Mouse (Mus musculus) adrenal gland (tissue): ENCODE measurements around the gene Natd1.

ENCODE experiments used
- intact Hi-C: fragments of 180-260 bp; cut with DNase I; formaldehyde crosslinking; loops from one replicate; pipeline ENCODE4 v1.15.1; 2025
- long read RNA-seq, 2 experiments: library from polyadenylated mRNA; unstranded; transcript quantifications; one replicate each; pipeline ENCODE4 v2.0.0; 2020; ENCODE audit warnings: borderline replicate concordance in 1 of 2; ENCODE audit not compliant: insufficient replicate concordance in 1 of 2

Gene Natd1
- long read RNA-seq, experiment 1, full-length matches to known transcripts: 1 of 7 reads
- long read RNA-seq, experiment 1, partial matches to known transcripts: 0 of 7 reads
- long read RNA-seq, experiment 1, other reads (novel, unspliced or antisense): 6 of 7 reads
- long read RNA-seq, experiment 2, full-length matches to known transcripts: 3 of 4 reads
- long read RNA-seq, experiment 2, partial matches to known transcripts: 0 of 4 reads
- long read RNA-seq, experiment 2, other reads (novel, unspliced or antisense): 1 of 4 reads

- intact Hi-C loops: loop anchor here (5.0 kb wide), 1 partner anchor 178 kb away; no protein-coding TSS in a partner anchor
Measured at GRCm38 (mm10) chr11:60914491-60914890, at the start of gene Natd1. Natd1 (minus strand) TSS chr11:60914750.

DNA sequence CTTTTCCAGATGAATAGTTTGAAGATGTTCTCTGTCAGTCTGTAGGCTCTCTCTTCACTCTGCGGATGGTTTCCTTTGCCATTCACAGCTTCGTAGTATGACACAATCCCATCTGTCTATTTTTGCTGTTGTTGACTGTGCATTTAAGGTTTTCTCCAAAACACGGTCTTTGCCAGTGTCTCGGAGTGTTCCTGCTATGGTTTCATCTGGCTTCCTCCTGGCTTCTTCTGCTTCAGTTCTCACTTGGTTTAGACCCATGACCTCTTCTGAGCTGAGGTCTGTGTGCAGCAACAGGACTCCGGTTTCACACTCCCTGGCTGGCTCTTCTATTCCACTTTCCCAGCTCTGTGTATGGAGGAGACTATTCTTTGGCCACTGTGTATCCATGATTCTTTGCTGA lies 48.2 kb upstream of the Natd1 start:
- intact Hi-C loops: no loop called here

DNA sequence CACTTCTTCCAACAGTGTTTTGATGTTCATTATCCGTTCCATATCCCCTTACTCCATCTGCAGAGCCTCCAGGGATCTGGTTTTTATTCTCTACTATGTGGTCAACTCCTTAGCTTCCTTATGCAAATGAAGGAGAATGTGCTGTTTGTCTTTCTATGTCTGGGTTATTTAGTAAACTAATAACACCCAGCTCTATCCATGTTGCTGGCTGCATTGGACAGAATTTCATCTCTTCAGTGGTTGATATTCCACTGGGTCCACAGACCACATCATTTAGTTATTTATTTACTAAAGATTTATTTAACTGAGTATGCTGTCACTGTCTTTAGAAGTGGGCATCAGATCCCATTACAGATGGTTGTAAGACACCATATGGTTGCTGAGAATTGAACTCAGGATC lies 46.6 kb upstream of the Natd1 start:
- intact Hi-C loops: no loop called here

- intact Hi-C loops: no loop called here
Measured at GRCm38 (mm10) chr11:60958948-60959347, 44.4 kb upstream of the Natd1 start.

DNA sequence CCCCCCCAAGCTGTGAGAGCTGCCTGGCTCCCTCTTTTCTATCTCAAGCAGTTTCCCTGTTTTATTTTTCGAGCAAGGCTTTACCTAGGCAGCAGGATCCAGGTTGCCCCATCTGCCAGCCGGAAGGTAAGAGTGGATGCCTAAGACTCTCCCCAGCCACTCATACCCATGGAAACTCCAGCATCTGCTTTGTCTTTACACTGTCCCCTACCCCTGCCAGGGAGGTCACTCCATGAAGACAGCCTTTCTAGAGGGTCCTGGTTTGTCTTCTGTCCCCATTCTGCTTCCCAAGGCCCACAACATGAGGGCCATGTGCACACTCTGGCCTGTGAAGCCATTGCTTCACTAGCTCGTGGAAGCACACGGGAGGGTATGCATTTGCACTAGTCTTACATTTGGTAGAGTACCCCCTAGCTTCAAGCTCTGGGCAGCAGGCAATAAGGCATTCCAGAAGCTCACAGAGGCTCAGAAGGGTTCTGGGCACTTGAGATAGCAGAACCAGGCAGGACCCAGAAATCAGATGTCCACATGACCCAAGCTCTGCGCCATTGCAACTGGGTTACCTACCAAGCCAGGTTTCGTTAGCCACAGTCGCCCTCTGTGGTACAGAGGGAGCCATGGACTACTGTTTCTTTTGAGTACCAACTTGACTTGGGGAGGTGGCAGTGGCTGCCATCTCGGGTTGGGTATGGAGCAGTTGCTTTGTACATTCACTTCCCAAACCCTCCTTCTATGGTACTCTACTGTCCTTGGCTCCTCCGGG lies 41.3 kb upstream of the Natd1 start:
- intact Hi-C loops: loop anchor here (2.0 kb wide), 1 partner anchor 135 kb away; no protein-coding TSS in a partner anchor

- intact Hi-C loops: loop anchor here (2.0 to 5.0 kb wide), 2 partner anchors 88 to 136 kb away; no protein-coding TSS in a partner anchor
Measured at GRCm38 (mm10) chr11:60954255-60955104, 39.9 kb upstream of the Natd1 start.

DNA sequence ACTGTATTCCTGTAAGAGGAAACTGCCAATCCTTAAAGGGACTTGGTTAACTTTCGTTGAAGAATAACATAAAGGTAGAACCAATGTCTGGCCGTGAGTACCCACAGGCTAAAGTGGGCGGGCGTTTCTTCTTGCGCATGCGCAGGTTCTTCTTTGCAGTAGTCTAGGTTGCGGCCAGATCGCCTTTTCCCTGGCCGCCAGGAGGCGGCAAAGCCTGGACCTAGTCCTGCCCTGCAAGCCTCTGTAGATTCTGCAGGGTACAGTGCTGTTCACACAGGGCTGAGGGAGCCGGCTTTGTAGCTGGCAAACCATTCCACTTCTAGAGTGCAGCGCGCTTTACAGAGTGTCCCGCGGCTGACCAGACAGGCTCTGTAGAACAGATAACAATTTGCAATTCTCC lies 39.3 kb upstream of the Natd1 start:
- intact Hi-C loops: loop anchor here (2.0 to 5.0 kb wide), 2 partner anchors 88 to 137 kb away; no protein-coding TSS in a partner anchor

DNA sequence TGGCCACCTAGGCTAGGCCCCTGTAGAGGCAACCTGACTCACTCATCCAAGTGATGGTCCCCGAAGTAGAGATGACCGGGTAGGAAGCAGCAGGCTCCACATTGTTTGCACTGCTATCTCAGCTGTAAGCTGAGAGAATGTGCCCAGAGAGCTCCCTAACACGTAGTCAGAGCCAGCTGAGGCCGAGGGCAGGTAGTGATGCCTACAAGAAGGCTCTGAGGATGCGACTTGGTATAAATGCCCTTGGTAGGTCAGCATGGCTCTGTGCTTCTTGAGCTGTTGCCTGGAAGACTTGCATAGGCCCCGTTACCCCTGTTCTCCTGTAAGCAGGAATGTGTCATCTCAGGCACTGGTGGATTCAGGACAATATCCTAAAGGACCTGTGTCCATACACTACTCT lies 38.4 kb upstream of the Natd1 start:
- intact Hi-C loops: loop anchor here (5.0 kb wide), 1 partner anchor 89 kb away; no protein-coding TSS in a partner anchor

GRCm38 (mm10) chr11:60952362-60952761 lies 37.8 kb upstream of the Natd1 start:
- intact Hi-C loops: loop anchor here (5.0 kb wide), 1 partner anchor 90 kb away; no protein-coding TSS in a partner anchor

GRCm38 (mm10) chr11:60951896-60952295 lies 37.3 kb upstream of the Natd1 start:
- intact Hi-C loops: loop anchor here (5.0 kb wide), 1 partner anchor 90 kb away; no protein-coding TSS in a partner anchor

GRCm38 (mm10) chr11:60945003-60945402 lies 30.5 kb upstream of the Natd1 start:
- intact Hi-C loops: no loop called here

DNA sequence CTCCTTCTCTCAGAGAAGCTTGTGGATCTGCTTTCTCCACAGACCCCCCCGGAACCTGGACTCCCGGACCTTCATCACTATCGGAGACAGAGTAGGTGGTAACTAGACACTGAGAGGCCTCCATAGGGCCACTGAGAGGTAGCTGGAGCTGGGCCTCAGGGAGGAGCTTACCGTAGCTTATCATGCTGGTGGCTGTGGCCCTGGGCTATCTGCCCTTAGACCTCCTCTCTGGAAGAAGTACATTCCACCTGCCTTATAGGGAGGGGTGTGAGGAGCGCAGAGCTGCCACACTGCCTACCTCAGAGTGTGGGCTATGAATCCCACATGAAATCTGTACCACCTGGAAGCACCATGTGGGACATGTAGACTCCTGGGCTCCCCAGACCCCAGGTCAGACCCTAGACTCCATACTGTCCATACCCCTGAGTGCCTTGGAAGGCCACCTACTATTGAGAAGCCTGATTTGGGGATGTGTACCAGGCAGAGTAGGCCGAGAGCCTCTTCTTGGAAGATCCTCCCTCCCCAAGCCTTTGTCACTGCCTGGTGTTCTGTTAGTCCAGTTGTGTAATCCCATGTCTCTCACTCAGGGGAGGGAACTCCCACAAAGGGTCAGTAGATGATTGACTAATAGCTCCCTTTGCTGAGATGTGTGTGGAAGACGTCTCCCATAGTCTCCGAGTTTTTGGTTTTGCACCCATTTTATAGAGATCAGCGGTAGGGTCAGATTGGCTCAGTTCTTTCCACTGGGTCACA lies 27.9 kb upstream of the Natd1 start:
- intact Hi-C loops: no loop called here

GRCm38 (mm10) chr11:60941370-60941769 lies 26.8 kb upstream of the Natd1 start:
- intact Hi-C loops: no loop called here

DNA sequence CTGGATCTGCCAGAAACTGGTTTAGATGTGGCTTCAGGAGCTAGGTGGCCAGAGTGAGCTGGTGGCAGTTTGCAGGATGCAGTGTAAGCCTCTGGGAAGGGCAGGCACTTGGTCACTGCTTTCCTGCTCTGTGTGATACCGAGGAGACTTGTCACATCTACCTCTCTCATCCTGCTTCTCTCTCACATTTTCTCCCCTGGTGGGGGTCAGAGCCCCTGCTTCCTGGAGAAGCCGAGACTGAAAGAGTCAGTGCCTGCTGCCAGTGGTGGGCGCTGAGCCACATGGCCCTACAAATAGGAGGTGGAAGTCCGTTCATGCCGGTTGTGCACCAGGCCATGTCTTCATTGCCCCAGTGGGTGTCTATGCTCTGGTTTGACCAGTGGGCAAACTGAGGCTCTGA lies 26.0 kb upstream of the Natd1 start:
- intact Hi-C loops: no loop called here

DNA sequence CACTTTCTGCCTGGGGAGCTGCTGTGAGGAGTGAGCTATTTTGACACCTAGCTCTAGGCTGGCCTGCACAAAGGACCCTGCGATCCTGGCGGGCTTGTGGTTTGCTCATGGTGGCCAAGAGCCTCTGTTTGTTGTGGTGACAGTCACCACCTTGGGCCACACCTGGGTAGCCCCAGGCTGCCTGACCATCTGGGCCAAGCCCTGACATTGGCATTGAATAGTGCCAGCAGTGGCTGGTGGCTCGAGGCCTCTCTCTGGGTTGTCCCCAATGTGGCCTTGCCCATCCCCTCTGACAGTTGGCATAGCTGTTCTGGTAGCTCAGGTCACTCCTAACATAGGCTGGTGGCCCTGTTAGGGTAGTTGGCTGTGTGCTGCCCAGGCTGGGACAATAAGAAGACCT lies 24.9 kb upstream of the Natd1 start:
- intact Hi-C loops: no loop called here

DNA sequence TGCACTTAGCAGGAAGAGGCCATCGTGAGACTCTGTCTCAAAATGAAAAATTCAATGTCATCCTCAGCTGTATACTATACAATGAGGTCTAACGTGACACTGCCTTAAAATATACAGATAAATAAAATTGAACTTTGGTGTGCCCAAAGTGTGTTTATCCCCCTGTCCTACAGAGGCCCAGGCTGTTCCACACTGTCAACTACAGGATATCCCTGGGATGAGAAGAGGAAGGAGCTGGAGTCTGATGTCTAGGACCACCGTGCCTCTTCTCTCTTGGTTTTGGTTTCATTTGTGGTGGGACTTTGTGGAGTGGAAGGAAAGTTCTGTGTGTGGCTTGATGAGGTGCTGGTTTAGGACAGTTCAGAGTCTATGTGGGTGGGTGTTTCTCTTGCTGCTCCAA lies 23.1 kb upstream of the Natd1 start:
- intact Hi-C loops: no loop called here

DNA sequence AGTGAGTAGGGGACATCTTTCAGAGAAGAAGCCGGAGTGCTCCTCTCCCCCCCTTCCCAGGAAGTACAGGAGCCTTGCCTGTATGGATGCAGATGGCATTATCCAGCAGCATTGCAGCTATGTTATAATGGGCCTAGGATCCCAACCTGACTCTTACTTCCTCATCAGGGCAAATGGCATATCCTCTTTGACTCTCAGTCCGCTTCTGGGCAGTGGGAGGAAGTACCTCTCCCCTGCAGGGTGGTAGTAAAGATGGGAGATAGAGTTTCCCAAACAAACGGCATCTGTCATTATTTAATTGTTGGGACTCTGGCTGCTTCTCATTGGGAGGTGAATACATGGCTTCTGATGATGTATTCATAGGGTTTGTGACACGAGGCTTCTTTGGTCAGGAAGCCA lies 21.4 kb upstream of the Natd1 start:
- intact Hi-C loops: no loop called here

DNA sequence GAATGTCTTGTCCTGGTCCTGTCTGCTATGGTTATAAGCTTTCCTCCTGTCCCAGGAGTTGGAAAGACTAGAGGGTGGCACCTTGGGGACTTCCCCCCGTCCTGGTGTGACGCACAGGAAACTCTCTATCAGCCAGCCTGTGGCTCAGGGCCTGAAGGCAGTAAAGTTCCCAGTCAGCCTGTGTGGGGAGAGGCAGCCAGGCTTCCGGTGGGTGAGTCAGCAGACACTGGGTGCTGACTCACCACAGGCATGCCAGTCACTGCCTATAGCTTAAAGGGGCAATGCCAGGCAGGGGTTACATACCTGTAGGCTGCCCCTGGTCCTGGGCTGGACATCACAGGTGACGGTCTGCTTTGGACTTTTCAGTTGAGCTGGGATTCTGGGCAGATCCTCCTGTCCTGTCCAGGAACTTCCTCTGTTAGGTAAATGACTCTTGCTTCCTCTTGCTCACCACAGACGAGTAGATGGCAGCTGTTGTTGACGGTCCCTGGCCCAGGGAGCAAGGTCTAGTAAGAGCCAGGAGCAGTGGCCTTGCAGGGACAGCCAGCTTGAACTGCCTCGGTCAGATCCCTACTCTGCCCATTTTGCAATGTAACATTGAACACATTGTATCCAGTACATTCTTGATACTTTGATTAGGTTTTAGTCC lies 20.9 kb upstream of the Natd1 start:
- intact Hi-C loops: no loop called here

DNA sequence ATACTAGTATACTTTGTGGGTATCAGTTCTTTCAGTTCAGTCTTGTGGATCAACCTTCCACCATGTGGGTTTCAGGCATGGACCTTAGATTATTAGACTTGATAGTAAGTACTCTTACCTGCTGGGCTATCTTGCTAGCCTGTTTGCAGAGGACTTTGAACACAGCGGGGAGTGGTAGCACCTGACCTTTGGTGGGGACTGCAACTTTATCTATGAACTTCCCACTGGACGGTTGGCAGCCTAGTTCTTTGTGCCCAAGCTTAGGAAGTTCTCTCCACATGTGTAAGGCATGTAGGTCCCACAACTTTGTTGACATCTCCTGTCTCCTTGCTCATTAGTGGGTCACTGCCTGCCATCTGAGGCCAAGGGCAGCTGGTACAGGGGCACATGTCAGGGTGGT lies 20.2 kb upstream of the Natd1 start:
- intact Hi-C loops: no loop called here
